Mouse (Mus musculus): ENCODE measurements at regions not wholly inside any gene's neighbourhood (a gene's known extent, or its start where the extent isn't known, plus 50 kb on each side); places are given as distances from the start of the nearest gene placed in this dataset.

GRCm38 (mm10) chr8:49015200-49015599, 171.4 kb upstream of the Tenm3 start:
- Histone ChIP-seq H3K79me2 (ENCODE audit: control insufficient read depth, insufficient read depth) (no peaks in the 10 kb centered on the region), H3K36me3 (ENCODE audit: control insufficient read depth, insufficient read depth) (no peaks in the 10 kb centered on the region), H3ac (ENCODE audit: control insufficient read depth, insufficient read length) (no peak overlapping the region), H3K27me3 (ENCODE audit: control insufficient read depth, insufficient read depth, insufficient read length) (no peaks in the 10 kb centered on the region), H3K4me3 (no peak overlapping the region), H3K4me2 (ENCODE audit: low read depth) (no peak overlapping the region)
- TF ChIP-seq POLR2AphosphoS2 (IDR thresholded peaks at IDR 0.05; ENCODE audit: insufficient read length, low read depth): no peak
- TF ChIP-seq MYOG (IDR thresholded peaks at IDR 0.05; ENCODE audit: control insufficient read depth in 1 of 3, insufficient read depth in 1 of 3, insufficient read length in 2 of 3, low read depth in 2 of 3): no peak
- TF ChIP-seq MAX (IDR thresholded peaks at IDR 0.05; ENCODE audit: low read depth): no peak
- no peak for TF ChIP-seq TCF12 (IDR thresholded peaks at IDR 0.05; ENCODE audit: insufficient read depth, poor library complexity, severe bottlenecking)
- TF ChIP-seq CEBPB (IDR thresholded peaks at IDR 0.05; ENCODE audit: insufficient read depth, poor library complexity, severe bottlenecking): no peak
- no peak for TF ChIP-seq USF1 (IDR thresholded peaks at IDR 0.05; ENCODE audit: low read depth)

- H3K79me2 ChIP-seq (ENCODE audit: control insufficient read depth, insufficient read depth): no peaks in the 10 kb centered on the region
- H3K27me3 ChIP-seq (ENCODE audit: control insufficient read depth, insufficient read depth, insufficient read length): no peaks in the 10 kb centered on the region
- H3K4me2 ChIP-seq (ENCODE audit: low read depth): no peak overlapping the region
- TF ChIP-seq CEBPB (IDR thresholded peaks at IDR 0.05; ENCODE audit: insufficient read depth, poor library complexity, severe bottlenecking) (no peak), REST (IDR thresholded peaks at IDR 0.05; ENCODE audit: insufficient read depth, insufficient read length) (no peak), MYOD1 (IDR thresholded peaks at IDR 0.05; ENCODE audit: control insufficient read depth in 1 of 3, insufficient read length in 2 of 3, low read depth in 2 of 3) (no peak), TCF3 (IDR thresholded peaks at IDR 0.05; ENCODE audit: insufficient read length, low read depth) (no peak), MYOG (IDR thresholded peaks at IDR 0.05; ENCODE audit: control insufficient read depth in 1 of 3, insufficient read depth in 1 of 3, insufficient read length in 2 of 3, low read depth in 2 of 3) (no peak), POLR2A (IDR thresholded peaks at IDR 0.05; ENCODE audit: insufficient read length, low read depth) (no peak)
- H3ac ChIP-seq (ENCODE audit: control insufficient read depth, insufficient read length): no peak overlapping the region
- no peak overlapping the region for H3K4me3 ChIP-seq
- H3K36me3 ChIP-seq (ENCODE audit: control insufficient read depth, insufficient read depth): no peaks in the 10 kb centered on the region
Measured at GRCm38 (mm10) chr8:49006236-49006965, 162.7 kb upstream of the Tenm3 start.

GRCm38 (mm10) chr8:48981667-48982066, 137.9 kb upstream of the Tenm3 start:
- Histone ChIP-seq H3K79me2 (ENCODE audit: control insufficient read depth, insufficient read depth) (no peaks in the 10 kb centered on the region), H3ac (ENCODE audit: control insufficient read depth, insufficient read length) (no peak overlapping the region), H3K4me2 (ENCODE audit: low read depth) (no peak overlapping the region), H3K27me3 (ENCODE audit: control insufficient read depth, insufficient read depth, insufficient read length) (no peaks in the 10 kb centered on the region), H3K36me3 (ENCODE audit: control insufficient read depth, insufficient read depth) (no peaks in the 10 kb centered on the region), H3K4me3 (no peak overlapping the region)
- no peak for TF ChIP-seq CEBPB (IDR thresholded peaks at IDR 0.05; ENCODE audit: insufficient read depth, poor library complexity, severe bottlenecking)
- no peak for TF ChIP-seq POLR2AphosphoS2 (IDR thresholded peaks at IDR 0.05; ENCODE audit: insufficient read length, low read depth)
- TF ChIP-seq TCF3 (IDR thresholded peaks at IDR 0.05; ENCODE audit: insufficient read length, low read depth): no peak

GRCm38 (mm10) chr8:48980755-48981154, 137.0 kb upstream of the Tenm3 start:
- H3K4me3 ChIP-seq: no peak overlapping the region
- no peak overlapping the region for H3ac ChIP-seq (ENCODE audit: control insufficient read depth, insufficient read length)
- no peaks in the 10 kb centered on the region for H3K36me3 ChIP-seq (ENCODE audit: control insufficient read depth, insufficient read depth)
- H3K27me3 ChIP-seq (ENCODE audit: control insufficient read depth, insufficient read depth, insufficient read length): no peaks in the 10 kb centered on the region
- no peaks in the 10 kb centered on the region for H3K79me2 ChIP-seq (ENCODE audit: control insufficient read depth, insufficient read depth)
- TF ChIP-seq SRF (IDR thresholded peaks at IDR 0.05; ENCODE audit: control insufficient read depth, insufficient read length, low read depth) (no peak), TCF12 (IDR thresholded peaks at IDR 0.05; ENCODE audit: insufficient read depth, poor library complexity, severe bottlenecking) (no peak), POLR2A (IDR thresholded peaks at IDR 0.05; ENCODE audit: insufficient read length, low read depth) (no peak), E2F4 (IDR thresholded peaks at IDR 0.05; ENCODE audit: insufficient read depth) (no peak), CEBPB (IDR thresholded peaks at IDR 0.05; ENCODE audit: insufficient read depth, poor library complexity, severe bottlenecking) (no peak), USF1 (IDR thresholded peaks at IDR 0.05; ENCODE audit: low read depth) (no peak), TCF3 (IDR thresholded peaks at IDR 0.05; ENCODE audit: insufficient read length, low read depth) (no peak), MYOG (IDR thresholded peaks at IDR 0.05; ENCODE audit: control insufficient read depth in 1 of 3, insufficient read depth in 1 of 3, insufficient read length in 2 of 3, low read depth in 2 of 3) (no peak), REST (IDR thresholded peaks at IDR 0.05; ENCODE audit: insufficient read depth, insufficient read length) (no peak), MAX (IDR thresholded peaks at IDR 0.05; ENCODE audit: low read depth) (no peak), MYOD1 (IDR thresholded peaks at IDR 0.05; ENCODE audit: control insufficient read depth in 1 of 3, insufficient read length in 2 of 3, low read depth in 2 of 3) (no peak), POLR2AphosphoS2 (IDR thresholded peaks at IDR 0.05; ENCODE audit: insufficient read length, low read depth) (no peak)
- no peak overlapping the region for H3K4me2 ChIP-seq (ENCODE audit: low read depth)

- Histone ChIP-seq H3K27me3 (ENCODE audit: control insufficient read depth, insufficient read depth, insufficient read length) (no peaks in the 10 kb centered on the region), H3K4me2 (ENCODE audit: low read depth) (no peak overlapping the region), H3K36me3 (ENCODE audit: control insufficient read depth, insufficient read depth) (no peaks in the 10 kb centered on the region), H3K4me3 (no peak overlapping the region), H3K79me2 (ENCODE audit: control insufficient read depth, insufficient read depth) (no peaks in the 10 kb centered on the region), H3ac (ENCODE audit: control insufficient read depth, insufficient read length) (no peak overlapping the region)
- TF ChIP-seq MYOD1 (IDR thresholded peaks at IDR 0.05; ENCODE audit: control insufficient read depth in 1 of 3, insufficient read length in 2 of 3, low read depth in 2 of 3) (no peak), CEBPB (IDR thresholded peaks at IDR 0.05; ENCODE audit: insufficient read depth, poor library complexity, severe bottlenecking) (no peak), E2F4 (IDR thresholded peaks at IDR 0.05; ENCODE audit: insufficient read depth) (no peak)
Measured at GRCm38 (mm10) chr8:48970655-48971054, 126.9 kb upstream of the Tenm3 start.

Measured in myocyte (in vitro differentiated cells).